Mouse (Mus musculus) E14TG2a.4 (cell line): Measurements from ENCODE around the gene Ift81.

Experiments
- H3K27me3 ChIP-seq: 2 replicates; pipeline ENCODE4 v1.6.1; 2014; ENCODE audit warnings: low read length, control low read depth; ENCODE audit not compliant: insufficient read depth
- H3K36me3 ChIP-seq: 2 replicates; pipeline ENCODE4 v1.6.1; 2014; ENCODE audit warnings: low read length, control low read depth; ENCODE audit not compliant: insufficient read depth
- H3K4me1 ChIP-seq: replicated peaks from 2 replicates; pipeline ENCODE4 v1.6.1; 2014; ENCODE audit warnings: low read depth, low read length, control low read depth
- H3K4me3 ChIP-seq: replicated peaks from 2 replicates; pipeline ENCODE4 v1.5.1; 2014; ENCODE audit warnings: mild to moderate bottlenecking, low read length
- H3K9me3 ChIP-seq: 2 replicates; pipeline ENCODE4 v1.6.1; 2014; ENCODE audit warnings: low read length, control low read depth
- CTCF ChIP-seq: conservative IDR thresholded peaks from 2 replicates; pipeline ENCODE4 v1.5.1; 2014; ENCODE audit warnings: low read length
- NANOG ChIP-seq: IDR thresholded peaks from 2 replicates; pipeline ENCODE4 v1.6.1; 2014; ENCODE audit warnings: borderline replicate concordance, low read length, mixed read lengths
- POU5F1 ChIP-seq: IDR thresholded peaks from 2 replicates; pipeline ENCODE4 v1.6.1; 2014; ENCODE audit warnings: low read length, borderline replicate concordance

Ift81 gene

DNA sequence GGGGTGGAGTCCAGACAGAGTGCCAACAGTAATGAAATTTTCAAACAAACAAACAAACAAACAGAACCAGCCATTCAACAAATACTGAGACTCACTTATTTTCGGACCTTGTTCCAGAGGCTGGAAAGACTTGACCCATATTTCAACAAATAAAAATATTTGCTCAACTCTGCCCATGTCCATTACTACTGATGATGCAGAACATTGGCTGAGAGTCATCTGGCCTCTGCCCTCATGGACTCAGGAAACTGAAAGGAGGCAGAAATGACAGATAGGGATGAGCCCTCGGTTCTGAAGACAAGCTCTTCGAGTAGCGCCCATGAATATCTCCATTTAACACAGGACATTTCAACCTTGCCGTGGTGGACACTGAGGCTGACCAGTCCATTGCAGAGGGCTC is 8.2 kb upstream of the Ift81 start:
- no peaks in the 10 kb centered on the region for H3K36me3 ChIP-seq
- TF ChIP-seq CTCF, result no peak
- no peak for TF ChIP-seq POU5F1
- TF ChIP-seq NANOG, result no peak
- H3K27me3 ChIP-seq, result peaks cover 11% of the 10 kb centered on the region
- H3K4me1 ChIP-seq, result peaks cover 44% of the 10 kb centered on the region
- no peaks in the 10 kb centered on the region for H3K9me3 ChIP-seq
- no peak overlapping the region for H3K4me3 ChIP-seq

- Histone ChIP-seq H3K36me3 (no peaks in the 10 kb centered on the region), H3K9me3 (no peaks in the 10 kb centered on the region), H3K4me1 (peaks cover 35% of the 10 kb centered on the region), H3K4me3 (no peak overlapping the region), H3K27me3 (peaks cover 20% of the 10 kb centered on the region)
- TF ChIP-seq NANOG (no peak), POU5F1 (no peak), CTCF (no peak)
Measured at GRCm38 (mm10) chr5:122621376-122621886, 7.1 kb upstream of the Ift81 start.

DNA sequence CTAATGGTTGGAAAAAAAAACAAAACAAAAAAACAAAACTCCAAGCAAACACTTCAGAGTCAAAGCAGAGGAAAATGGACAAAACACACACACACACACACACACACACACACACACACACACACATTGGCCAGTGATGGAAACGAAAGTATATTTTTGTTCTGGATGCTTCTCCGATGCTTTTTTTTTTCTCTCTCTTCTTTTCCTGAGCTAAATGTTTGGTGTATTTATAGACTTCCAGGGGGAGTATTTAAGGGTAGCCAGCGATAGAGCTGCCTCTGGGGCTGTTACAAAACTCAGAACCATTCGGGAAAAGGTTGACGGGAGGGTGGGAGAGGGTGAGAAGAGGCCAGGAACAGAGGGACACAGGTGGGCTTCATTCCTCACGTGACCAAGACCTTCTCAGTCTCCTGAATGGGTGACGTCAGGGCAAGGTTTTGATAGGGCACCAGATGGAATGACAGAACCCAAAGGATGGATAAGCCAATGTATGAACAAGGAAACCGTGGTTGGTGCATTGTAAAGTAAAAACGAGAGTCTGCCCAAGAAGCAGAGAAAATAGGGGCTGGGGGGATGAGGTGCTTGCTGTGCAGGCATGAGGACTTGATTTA is 5.5 kb upstream of the Ift81 start:
- Histone ChIP-seq H3K36me3 (no peaks in the 10 kb centered on the region), H3K27me3 (peaks cover 20% of the 10 kb centered on the region), H3K4me1 (peaks cover 20% of the 10 kb centered on the region), H3K4me3 (no peak overlapping the region), H3K9me3 (no peaks in the 10 kb centered on the region)
- TF ChIP-seq POU5F1 (no peak), CTCF (no peak), NANOG (no peak)

GRCm38 (mm10) chr5:122617718-122618117 is 3.4 kb upstream of the Ift81 start:
- TF ChIP-seq POU5F1, result no peak
- no peak for TF ChIP-seq CTCF
- no peak for TF ChIP-seq NANOG
- Histone ChIP-seq H3K36me3 (no peaks in the 10 kb centered on the region), H3K4me1 (peaks cover 13% of the 10 kb centered on the region), H3K9me3 (no peaks in the 10 kb centered on the region), H3K27me3 (peaks cover 20% of the 10 kb centered on the region), H3K4me3 (no peak overlapping the region)

DNA sequence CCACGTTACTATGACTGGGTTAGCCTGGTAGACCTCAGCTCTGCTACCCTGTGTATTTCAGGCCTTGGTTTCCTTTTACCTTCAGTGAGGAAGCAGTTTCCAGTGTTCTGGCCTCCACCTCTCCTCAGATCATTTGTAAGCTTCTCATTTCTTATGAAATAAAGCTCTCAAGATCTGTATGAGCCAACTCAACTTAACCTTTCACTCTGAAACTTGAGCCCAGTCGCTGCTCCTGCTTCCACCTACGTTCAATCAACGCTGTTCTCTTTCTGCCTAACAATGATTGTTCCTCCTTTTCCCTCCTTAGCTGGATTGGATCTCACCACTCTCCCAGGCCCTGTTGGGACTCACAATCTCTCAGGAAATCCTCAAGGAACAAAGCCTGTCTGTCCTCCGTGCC is 2.7 kb downstream of the Ift81 start:
- H3K9me3 ChIP-seq, result no peaks in the 10 kb centered on the region
- TF ChIP-seq CTCF (no peak), NANOG (no peak)
- 0 out of 2 replicates have a peak, but pooled peaks cover 7% of the 10 kb centered on the region for H3K36me3 ChIP-seq
- H3K4me1 ChIP-seq, result peaks cover 10% of the 10 kb centered on the region
- H3K4me3 ChIP-seq, result no peak overlapping the region
- H3K27me3 ChIP-seq, result 0 out of 2 replicates have a peak, but pooled peaks cover under 1% of the 10 kb centered on the region

- peaks cover 24% of the 10 kb centered on the region for H3K36me3 ChIP-seq
- TF ChIP-seq CTCF (no peak), POU5F1 (no peak), NANOG (no peak)
- H3K4me1 ChIP-seq, result no peaks in the 10 kb centered on the region
- no peaks in the 10 kb centered on the region for H3K9me3 ChIP-seq
- no peaks in the 10 kb centered on the region for H3K27me3 ChIP-seq
- no peak overlapping the region for H3K4me3 ChIP-seq
Measured at GRCm38 (mm10) chr5:122604894-122605293, 9.4 kb downstream of the Ift81 start.

DNA sequence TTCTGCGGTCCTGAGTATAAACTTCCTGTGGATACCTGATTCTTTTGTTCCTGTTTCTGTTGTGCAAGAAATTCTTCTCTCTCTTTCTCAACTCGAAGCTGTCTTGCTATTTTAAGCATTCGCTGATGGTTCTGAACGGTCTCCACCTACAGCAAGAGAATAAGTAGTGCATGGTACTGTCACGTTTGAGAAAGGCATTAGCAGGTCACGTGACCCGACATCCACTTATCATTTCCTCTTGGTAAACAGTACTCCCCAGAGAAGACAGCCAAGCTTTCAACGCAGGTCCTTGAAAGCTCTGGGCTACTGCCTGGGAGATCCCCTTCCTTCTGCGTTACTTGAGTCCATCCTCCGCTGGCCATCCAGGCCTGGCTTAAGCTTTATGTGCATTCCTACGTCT is 12.1 kb downstream of the Ift81 start:
- H3K36me3 ChIP-seq, result peaks cover 17% of the 10 kb centered on the region
- no peaks in the 10 kb centered on the region for H3K4me1 ChIP-seq
- H3K4me3 ChIP-seq, result no peak overlapping the region
- no peaks in the 10 kb centered on the region for H3K9me3 ChIP-seq
- no peaks in the 10 kb centered on the region for H3K27me3 ChIP-seq
- TF ChIP-seq POU5F1, result no peak
- no peak for TF ChIP-seq CTCF
- no peak for TF ChIP-seq NANOG

DNA sequence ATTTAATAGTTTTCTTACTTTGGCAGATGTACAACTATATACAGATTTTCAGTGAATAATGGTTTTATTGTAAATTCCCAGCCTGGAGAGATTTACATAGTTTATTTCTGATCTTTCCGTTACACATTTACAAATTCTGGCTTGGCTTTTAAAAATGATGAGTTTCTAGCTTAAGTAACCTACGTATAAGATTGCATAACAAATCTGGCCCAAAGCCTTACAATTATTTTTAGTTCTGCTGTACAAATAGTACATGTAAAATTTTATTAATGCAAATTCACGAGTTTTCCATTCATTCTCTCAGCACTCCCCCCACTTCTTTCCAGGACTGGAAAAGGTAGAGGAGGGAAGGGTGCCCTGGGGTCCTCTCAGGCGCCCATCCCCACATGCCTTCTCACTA is 18.8 kb downstream of the Ift81 start:
- Histone ChIP-seq H3K27me3 (no peaks in the 10 kb centered on the region), H3K4me1 (no peaks in the 10 kb centered on the region), H3K36me3 (peaks cover 5% of the 10 kb centered on the region; the same call in 1 of the 2 replicates), H3K4me3 (no peak overlapping the region), H3K9me3 (no peaks in the 10 kb centered on the region)
- TF ChIP-seq NANOG (no peak), POU5F1 (no peak)

DNA sequence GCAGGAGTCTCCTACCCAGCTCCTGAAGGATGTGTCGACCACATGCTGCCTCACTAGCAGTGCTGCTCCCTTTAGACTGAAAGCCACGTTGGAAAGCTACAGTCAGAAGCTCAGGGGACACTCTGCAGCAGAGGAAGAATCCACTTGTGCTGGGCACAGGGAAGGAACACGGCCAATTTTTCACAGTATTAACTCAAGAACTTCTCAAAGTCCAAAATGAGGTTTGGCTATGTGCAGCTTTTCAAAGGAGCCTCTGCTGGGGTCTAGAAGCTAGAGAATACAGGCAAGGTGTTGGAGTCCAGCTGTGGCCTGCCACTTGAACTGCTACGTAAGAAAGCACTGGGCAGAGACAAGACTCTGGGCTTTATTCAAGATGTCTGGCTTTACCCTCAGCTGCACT is 24.4 kb downstream of the Ift81 start:
- Histone ChIP-seq H3K4me1 (0 out of 2 replicates have a peak, but pooled peaks cover 5% of the 10 kb centered on the region), H3K9me3 (no peaks in the 10 kb centered on the region), H3K27me3 (no peaks in the 10 kb centered on the region), H3K4me3 (no peak overlapping the region), H3K36me3 (peaks cover 3% of the 10 kb centered on the region; the same call in 1 of the 2 replicates)
- TF ChIP-seq CTCF, result no peak
- TF ChIP-seq POU5F1, result no peak
- TF ChIP-seq NANOG, result no peak
